In genomic region chr6:11727370-11727769, GRCm38 (mm10) we compare ENCODE assay signal across 10 mouse cellular contexts.
DNase-seq lines count a peak whose midpoint lies in the region; ATAC-seq and TF ChIP-seq lines count a peak whose summit lies in the region.
"Had no signal": no experiment of that assay in that cellular context is flagged by ENCODE, and none has a peak within 500 bp of the region (broad histone marks: within the 10 kb centered on the region; RNA-seq: fewer than 3 reads in every experiment).

No protein-coding gene starts in this region.

- no peaks in the 10 kb centered on the region for H3K27me3 ChIP-seq in intestine, embryonic 15.5 days (replicated peaks)
- H3K27me3 ChIP-seq in intestine, postnatal 0 days (replicated peaks; ENCODE audit: control insufficient read depth, insufficient read depth, low read length), result no peaks in the 10 kb centered on the region
- no peaks in the 10 kb centered on the region for H3K27me3 ChIP-seq in intestine, embryonic 16.5 days (replicated peaks; ENCODE audit: control insufficient read depth, insufficient read depth, low read length)
- no peaks in the 10 kb centered on the region for H3K27me3 ChIP-seq in midbrain, embryonic 13.5 days

- no peaks in the 10 kb centered on the region for H3K36me3 ChIP-seq in intestine, embryonic 15.5 days
- no peaks in the 10 kb centered on the region for H3K36me3 ChIP-seq in intestine, postnatal 0 days (ENCODE audit: control insufficient read depth, insufficient read depth)
- no peaks in the 10 kb centered on the region for H3K36me3 ChIP-seq in intestine, embryonic 16.5 days (ENCODE audit: control insufficient read depth, insufficient read depth, low read length)
- no peaks in the 10 kb centered on the region for H3K36me3 ChIP-seq in midbrain, embryonic 13.5 days

- no peaks in the 10 kb centered on the region for H3K9me3 ChIP-seq in intestine, embryonic 15.5 days
- H3K9me3 ChIP-seq in intestine, postnatal 0 days (ENCODE audit: control insufficient read depth), result no peaks in the 10 kb centered on the region
- no peaks in the 10 kb centered on the region for H3K9me3 ChIP-seq in intestine, embryonic 16.5 days (ENCODE audit: control insufficient read depth, low read length)
- H3K9me3 ChIP-seq in midbrain, embryonic 13.5 days, result no peaks in the 10 kb centered on the region

- H3K4me3 ChIP-seq in intestine, embryonic 15.5 days (replicated peaks), result no peak overlapping the region
- H3K4me3 ChIP-seq in intestine, postnatal 0 days (ENCODE audit: low read depth, low read length), result no peak overlapping the region
- H3K4me3 ChIP-seq in intestine, embryonic 16.5 days (ENCODE audit: low read length), result no peak overlapping the region
- no peak overlapping the region for H3K4me3 ChIP-seq in midbrain, embryonic 13.5 days (replicated peaks)
- H3K4me3 ChIP-seq: heart, adult 2 months had no signal

- H3K4me2 ChIP-seq in intestine, embryonic 15.5 days (replicated peaks), result no peak overlapping the region
- H3K4me2 ChIP-seq in intestine, postnatal 0 days (replicated peaks; ENCODE audit: low read depth), result no peak overlapping the region
- H3K4me2 ChIP-seq in intestine, embryonic 16.5 days (ENCODE audit: low read depth, low read length), result no peak overlapping the region
- no peak overlapping the region for H3K4me2 ChIP-seq in midbrain, embryonic 13.5 days (replicated peaks)

- no peaks in the 10 kb centered on the region for H3K4me1 ChIP-seq in intestine, embryonic 15.5 days (replicated peaks)
- no peaks in the 10 kb centered on the region for H3K4me1 ChIP-seq in intestine, postnatal 0 days (replicated peaks; ENCODE audit: control insufficient read depth, insufficient read depth, low read length)
- H3K4me1 ChIP-seq in intestine, embryonic 16.5 days (ENCODE audit: control insufficient read depth, insufficient read depth, low read length), result no peaks in the 10 kb centered on the region
- H3K4me1 ChIP-seq in midbrain, embryonic 13.5 days (replicated peaks), result no peaks in the 10 kb centered on the region

- no peak overlapping the region for H3K9ac ChIP-seq in intestine, embryonic 15.5 days
- no peak overlapping the region for H3K9ac ChIP-seq in intestine, postnatal 0 days (ENCODE audit: low read depth, low read length)
- no peak overlapping the region for H3K9ac ChIP-seq in intestine, embryonic 16.5 days (ENCODE audit: low read depth, low read length)
- no peak overlapping the region for H3K9ac ChIP-seq in midbrain, embryonic 13.5 days (replicated peaks)

- no peak overlapping the region for H3K27ac ChIP-seq in intestine, embryonic 15.5 days
- H3K27ac ChIP-seq in intestine, postnatal 0 days (ENCODE audit: low read depth, low read length), result no peak overlapping the region
- H3K27ac ChIP-seq in intestine, embryonic 16.5 days (ENCODE audit: low read length), result no peak overlapping the region
- H3K27ac ChIP-seq in midbrain, embryonic 13.5 days, result peak overlapping the region; percentile 6; the same call in 1 of the 2 replicates
- H3K27ac ChIP-seq: heart, adult 2 months had no signal

- DNase-seq in brain, adult 2 months (ENCODE audit: low read depth, low spot score), result peak; percentile 16
- DNase-seq in frontal cortex, adult 2 months (ENCODE audit: extremely low spot score in 1 of 2, low spot score in 1 of 2), result no peak
- no peak for DNase-seq in left cerebral cortex, adult 18-20 months (ENCODE audit: low spot score in 2 of 2)
- no peak for DNase-seq in gastrocnemius, adult 18-20 months (ENCODE audit: low spot score)
- DNase-seq: cerebellum, adult 8-10 months; heart, adult 2 months had no signal

- TF ChIP-seq CTCF in intestine, postnatal 0 days (IDR thresholded peaks at IDR 0.05; ENCODE audit: low read depth), result no peak

- peak; percentile 66; the same call in 1 of the 2 replicates for ATAC-seq in intestine, embryonic 15.5 days
- ATAC-seq in intestine, postnatal 0 days, result no peak
- peak; percentile 82 for ATAC-seq in intestine, embryonic 16.5 days
- ATAC-seq in midbrain, embryonic 13.5 days, result peak; percentile 94

- 54% methylated on average over 5 of the region's 5 CpGs for WGBS in intestine, embryonic 15.5 days
- WGBS in intestine, postnatal 0 days, result 54% methylated on average over 5 of the region's 5 CpGs
- WGBS in intestine, embryonic 16.5 days, result 52% methylated on average over 5 of the region's 5 CpGs
- 49% methylated on average over 5 of the region's 5 CpGs for WGBS in midbrain, embryonic 13.5 days
